Mouse (Mus musculus): Measurements from ENCODE around the gene Plp2. TPM values are rescaled to one million over a fixed set of nuclear protein-coding genes. Genes with fewer than 3 reads are reported as not detected.

Gene Plp2
- polyA plus RNA-seq, 2 experiments, result 196 to 201 TPM

- Histone ChIP-seq H3K4me1 (ENCODE audit: control insufficient read depth, insufficient read depth, low read length) (no peaks in the 10 kb centered on the region), H3K4me3 (replicated peaks; ENCODE audit: low read length) (no peak overlapping the region), H3K9me3 (ENCODE audit: control insufficient read depth, low read length) (no peaks in the 10 kb centered on the region), H3K36me3 (ENCODE audit: control insufficient read depth, insufficient read depth, low read length) (no peaks in the 10 kb centered on the region), H3K9ac (ENCODE audit: low read depth, low read length, severe bottlenecking) (no peak overlapping the region), H3K27ac (replicated peaks; ENCODE audit: low read depth, low read length) (no peak overlapping the region), H3K4me2 (replicated peaks; ENCODE audit: low read depth, low read length, severe bottlenecking) (no peak overlapping the region), H3K27me3 (ENCODE audit: control insufficient read depth, insufficient read depth, low read length) (no peaks in the 10 kb centered on the region)
- no peak for DNase-seq (ENCODE audit: low spot score)
- WGBS, result 87% methylated on average over 6 of the region's 6 CpGs
- no peak for ATAC-seq (ENCODE audit: low FRiP score, low read depth)
- no peak for TF ChIP-seq POLR2A (IDR thresholded peaks at IDR 0.05; ENCODE audit: borderline replicate concordance, extremely low read depth, insufficient read depth, insufficient read length)
These were observed 38.6 kb downstream of the Plp2 start for GRCm38 (mm10) chrX:7632560-7632959.

Other genes with a start within 250 kb of the Plp2 start
- gene Foxp3, start 97.7 kb downstream of the Plp2 start, polyA plus RNA-seq (2012; rRNA removed), result 0.03 and 0.04 TPM in 2 replicates
- gene Foxp3, start 97.7 kb downstream of the Plp2 start, polyA plus RNA-seq (2014; fragmentation: Nextera tagmentation; extraction: Ambion mirVana), result not detected in 2 replicates
- 6.0 and 6.4 TPM in 2 replicates for gene Ppp1r3f, start 97.1 kb downstream of the Plp2 start, polyA plus RNA-seq (2012; rRNA removed)
- 1.4 and 1.5 TPM in 2 replicates for gene Ppp1r3f, start 97.1 kb downstream of the Plp2 start, polyA plus RNA-seq (2014; fragmentation: Nextera tagmentation; extraction: Ambion mirVana)
- 23.5 and 26.8 TPM in 2 replicates for gene Ccdc22, start 65.9 kb downstream of the Plp2 start, polyA plus RNA-seq (2012; rRNA removed)
- 27.1 and 27.2 TPM in 2 replicates for gene Ccdc22, start 65.9 kb downstream of the Plp2 start, polyA plus RNA-seq (2014; fragmentation: Nextera tagmentation; extraction: Ambion mirVana)
- gene Cacna1f, start 64.3 kb downstream of the Plp2 start, polyA plus RNA-seq (2012; rRNA removed), result 0.04 TPM in 1 of 2 replicates, not detected in the other
- gene Cacna1f, start 64.3 kb downstream of the Plp2 start, polyA plus RNA-seq (2014; fragmentation: Nextera tagmentation; extraction: Ambion mirVana), result 0.04 TPM in 2 replicates
- gene Syp, start 32.9 kb downstream of the Plp2 start, polyA plus RNA-seq (2012; rRNA removed), result 2.0 and 2.1 TPM in 2 replicates
- 0.51 and 0.72 TPM in 2 replicates for gene Syp, start 32.9 kb downstream of the Plp2 start, polyA plus RNA-seq (2014; fragmentation: Nextera tagmentation; extraction: Ambion mirVana)
- 23.4 and 27.5 TPM in 2 replicates for gene Prickle3, start 14.1 kb downstream of the Plp2 start, polyA plus RNA-seq (2012; rRNA removed)
- gene Prickle3, start 14.1 kb downstream of the Plp2 start, polyA plus RNA-seq (2014; fragmentation: Nextera tagmentation; extraction: Ambion mirVana), result 9.5 and 13.8 TPM in 2 replicates
- 0.38 and 0.55 TPM in 2 replicates for gene Magix, start 9.9 kb upstream of the Plp2 start, polyA plus RNA-seq (2012; rRNA removed)
- 0.73 and 0.87 TPM in 2 replicates for gene Magix, start 9.9 kb upstream of the Plp2 start, polyA plus RNA-seq (2014; fragmentation: Nextera tagmentation; extraction: Ambion mirVana)
- gene Gpkow, start 25.7 kb upstream of the Plp2 start, polyA plus RNA-seq (2012; rRNA removed), result 20.5 and 28.9 TPM in 2 replicates
- gene Gpkow, start 25.7 kb upstream of the Plp2 start, polyA plus RNA-seq (2014; fragmentation: Nextera tagmentation; extraction: Ambion mirVana), result 37.8 and 43.9 TPM in 2 replicates
- gene Wdr45, start 42.9 kb upstream of the Plp2 start, polyA plus RNA-seq (2012; rRNA removed), result 48.6 and 56.5 TPM in 2 replicates
- 20.4 and 25.3 TPM in 2 replicates for gene Wdr45, start 42.9 kb upstream of the Plp2 start, polyA plus RNA-seq (2014; fragmentation: Nextera tagmentation; extraction: Ambion mirVana)
- gene Gm45208, start 50.9 kb upstream of the Plp2 start, polyA plus RNA-seq (2012; rRNA removed), result 0.50 and 0.85 TPM in 2 replicates
- 0.43 and 0.48 TPM in 2 replicates for gene Gm45208, start 50.9 kb upstream of the Plp2 start, polyA plus RNA-seq (2014; fragmentation: Nextera tagmentation; extraction: Ambion mirVana)
- gene Praf2, start 57.0 kb upstream of the Plp2 start, polyA plus RNA-seq (2012; rRNA removed), result 83.7 and 91.1 TPM in 2 replicates
- 89.4 and 92.0 TPM in 2 replicates for gene Praf2, start 57.0 kb upstream of the Plp2 start, polyA plus RNA-seq (2014; fragmentation: Nextera tagmentation; extraction: Ambion mirVana)
- gene Ccdc120, start 79.5 kb upstream of the Plp2 start, polyA plus RNA-seq (2012; rRNA removed), result 25.7 and 38.6 TPM in 2 replicates
- 14.9 and 16.0 TPM in 2 replicates for gene Ccdc120, start 79.5 kb upstream of the Plp2 start, polyA plus RNA-seq (2014; fragmentation: Nextera tagmentation; extraction: Ambion mirVana)
- 24.4 and 25.3 TPM in 2 replicates for gene Tfe3, start 91.2 kb upstream of the Plp2 start, polyA plus RNA-seq (2012; rRNA removed)
- 22.1 and 22.2 TPM in 2 replicates for gene Tfe3, start 91.2 kb upstream of the Plp2 start, polyA plus RNA-seq (2014; fragmentation: Nextera tagmentation; extraction: Ambion mirVana)
- gene Gripap1, start 118.4 kb upstream of the Plp2 start, polyA plus RNA-seq (2012; rRNA removed), result 60.2 and 63.0 TPM in 2 replicates
- 31.9 and 32.9 TPM in 2 replicates for gene Gripap1, start 118.4 kb upstream of the Plp2 start, polyA plus RNA-seq (2014; fragmentation: Nextera tagmentation; extraction: Ambion mirVana)
- gene Kcnd1, start 150.9 kb upstream of the Plp2 start, polyA plus RNA-seq (2012; rRNA removed), result 4.1 and 5.7 TPM in 2 replicates
- 1.7 and 2.2 TPM in 2 replicates for gene Kcnd1, start 150.9 kb upstream of the Plp2 start, polyA plus RNA-seq (2014; fragmentation: Nextera tagmentation; extraction: Ambion mirVana)
- 71.3 and 76.3 TPM in 2 replicates for gene Otud5, start 170.0 kb upstream of the Plp2 start, polyA plus RNA-seq (2012; rRNA removed)
- gene Otud5, start 170.0 kb upstream of the Plp2 start, polyA plus RNA-seq (2014; fragmentation: Nextera tagmentation; extraction: Ambion mirVana), result 38.3 and 38.7 TPM in 2 replicates
- gene Pim2, start 206.9 kb upstream of the Plp2 start, polyA plus RNA-seq (2012; rRNA removed), result 9.3 and 11.8 TPM in 2 replicates
- gene Pim2, start 206.9 kb upstream of the Plp2 start, polyA plus RNA-seq (2014; fragmentation: Nextera tagmentation; extraction: Ambion mirVana), result 4.2 and 4.6 TPM in 2 replicates
- 74.0 and 119 TPM in 2 replicates for gene Slc35a2, start 212.6 kb upstream of the Plp2 start, polyA plus RNA-seq (2012; rRNA removed)
- gene Slc35a2, start 212.6 kb upstream of the Plp2 start, polyA plus RNA-seq (2014; fragmentation: Nextera tagmentation; extraction: Ambion mirVana), result 29.1 and 30.0 TPM in 2 replicates
- gene Pqbp1, start 227.9 kb upstream of the Plp2 start, polyA plus RNA-seq (2012; rRNA removed), result 106 and 138 TPM in 2 replicates
- 93.0 and 105 TPM in 2 replicates for gene Pqbp1, start 227.9 kb upstream of the Plp2 start, polyA plus RNA-seq (2014; fragmentation: Nextera tagmentation; extraction: Ambion mirVana)
- 50.1 and 57.8 TPM in 2 replicates for gene Timm17b, start 228.0 kb upstream of the Plp2 start, polyA plus RNA-seq (2012; rRNA removed)
- 187 and 196 TPM in 2 replicates for gene Timm17b, start 228.0 kb upstream of the Plp2 start, polyA plus RNA-seq (2014; fragmentation: Nextera tagmentation; extraction: Ambion mirVana)
- not detected in 2 replicates for gene Gm10491, start 236.4 kb upstream of the Plp2 start, polyA plus RNA-seq (2012; rRNA removed)
- not detected in 2 replicates for gene Gm10491, start 236.4 kb upstream of the Plp2 start, polyA plus RNA-seq (2014; fragmentation: Nextera tagmentation; extraction: Ambion mirVana)
- gene Gm10490, start 238.2 kb upstream of the Plp2 start, polyA plus RNA-seq (2012; rRNA removed), result not detected in 2 replicates
- gene Gm10490, start 238.2 kb upstream of the Plp2 start, polyA plus RNA-seq (2014; fragmentation: Nextera tagmentation; extraction: Ambion mirVana), result not detected in 2 replicates
- 0.93 and 0.95 TPM in 2 replicates for gene Pcsk1n, start 248.4 kb upstream of the Plp2 start, polyA plus RNA-seq (2012; rRNA removed)
- 0.67 and 1.3 TPM in 2 replicates for gene Pcsk1n, start 248.4 kb upstream of the Plp2 start, polyA plus RNA-seq (2014; fragmentation: Nextera tagmentation; extraction: Ambion mirVana)